Mouse (Mus musculus): ENCODE measurements at regions not wholly inside any gene's neighbourhood (a gene's known extent, or its start where the extent isn't known, plus 50 kb on each side); places are given as distances from the start of the nearest gene placed in this dataset.

- TF ChIP-seq EP300 (IDR thresholded peaks at IDR 0.05; ENCODE audit: low read depth) (no peak), CTCF (IDR thresholded peaks at IDR 0.05; ENCODE audit: low read depth) (no peak)
Measured at GRCm38 (mm10) chr2:166324954-166325353, 169.5 kb upstream of the Sulf2 start.
